In genomic region chr8:120895600-120895999, GRCm38 (mm10) we compare ENCODE assay signal across 11 mouse cellular contexts.
DNase-seq lines count a peak whose midpoint lies in the region; ATAC-seq and TF ChIP-seq lines count a peak whose summit lies in the region.
"Had no signal": no experiment of that assay in that cellular context is flagged by ENCODE, and none has a peak within 500 bp of the region (broad histone marks: within the 10 kb centered on the region; RNA-seq: fewer than 3 reads in every experiment).

No protein-coding gene starts in this region.

- no peak overlapping the region for H3K9ac ChIP-seq in lung, embryonic 15.5 days
- H3K9ac ChIP-seq in embryonic facial prominence, embryonic 11.5 days (replicated peaks; ENCODE audit: low read length) = 0 out of 2 replicates have a peak overlapping the region, but pooled peaks have one; percentile 2
- peak overlapping the region; percentile 9; the same call in 1 of the 2 replicates for H3K9ac ChIP-seq in hindbrain, embryonic 15.5 days
- peak overlapping the region; percentile 24; the same call in 1 of the 2 replicates for H3K9ac ChIP-seq in midbrain, postnatal 0 days (replicated peaks; ENCODE audit: low read length, poor library complexity, severe bottlenecking)
- H3K9ac ChIP-seq: embryonic facial prominence, embryonic 15.5 days had no signal

- no peaks in the 10 kb centered on the region for H3K36me3 ChIP-seq in lung, embryonic 15.5 days
- no peaks in the 10 kb centered on the region for H3K36me3 ChIP-seq in embryonic facial prominence, embryonic 11.5 days (replicated peaks; ENCODE audit: control insufficient read depth, insufficient read depth, low read depth, low read length)
- no peaks in the 10 kb centered on the region for H3K36me3 ChIP-seq in hindbrain, embryonic 15.5 days
- no peaks in the 10 kb centered on the region for H3K36me3 ChIP-seq in midbrain, postnatal 0 days (ENCODE audit: insufficient read depth, low read length)
- H3K36me3 ChIP-seq: embryonic facial prominence, embryonic 15.5 days; G1E had no signal

- peaks cover 50% of the 10 kb centered on the region for H3K27me3 ChIP-seq in lung, embryonic 15.5 days
- H3K27me3 ChIP-seq in embryonic facial prominence, embryonic 11.5 days (ENCODE audit: control insufficient read depth, insufficient read depth, low read length) = peaks cover 46% of the 10 kb centered on the region
- peaks cover 57% of the 10 kb centered on the region for H3K27me3 ChIP-seq in hindbrain, embryonic 15.5 days
- H3K27me3 ChIP-seq in midbrain, postnatal 0 days (ENCODE audit: insufficient read depth, low read length) = peaks cover 37% of the 10 kb centered on the region

- no peaks in the 10 kb centered on the region for H3K9me3 ChIP-seq in lung, embryonic 15.5 days
- H3K9me3 ChIP-seq in embryonic facial prominence, embryonic 11.5 days (replicated peaks; ENCODE audit: control insufficient read depth, low read length) = no peaks in the 10 kb centered on the region
- no peaks in the 10 kb centered on the region for H3K9me3 ChIP-seq in hindbrain, embryonic 15.5 days
- no peaks in the 10 kb centered on the region for H3K9me3 ChIP-seq in midbrain, postnatal 0 days (ENCODE audit: low read length)
- H3K9me3 ChIP-seq: embryonic facial prominence, embryonic 15.5 days had no signal

- TF ChIP-seq POLR2A in lung, adult 2 months (IDR thresholded peaks at IDR 0.05; ENCODE audit: borderline replicate concordance, extremely low read depth, low read depth, low read length) = no peak

- no peak for DNase-seq in lung, adult 2 months
- DNase-seq in embryonic facial prominence, embryonic 11.5 days (ENCODE audit: low spot score) = no peak
- DNase-seq in midbrain, postnatal 0 days (ENCODE audit: low spot score) = no peak
- DNase-seq in right cerebral cortex, postnatal 10 days (ENCODE audit: low spot score in 2 of 2) = no peak
- DNase-seq: heart, postnatal 36 days had no signal

- H3K4me3 ChIP-seq in lung, embryonic 15.5 days = no peak overlapping the region
- H3K4me3 ChIP-seq in lung, adult 2 months (replicated peaks; ENCODE audit: extremely low read depth, low read depth, low read length) = no peak overlapping the region
- no peak overlapping the region for H3K4me3 ChIP-seq in embryonic facial prominence, embryonic 11.5 days (ENCODE audit: low read depth, low read length)
- peak overlapping the region; percentile 10; the same call in 1 of the 2 replicates for H3K4me3 ChIP-seq in hindbrain, embryonic 15.5 days
- peak overlapping the region; percentile 9; the same call in 1 of the 2 replicates for H3K4me3 ChIP-seq in midbrain, postnatal 0 days (ENCODE audit: low read depth, low read length)
- H3K4me3 ChIP-seq: embryonic facial prominence, embryonic 15.5 days had no signal

- peaks cover 52% of the 10 kb centered on the region for H3K4me1 ChIP-seq in lung, embryonic 15.5 days
- H3K4me1 ChIP-seq in lung, adult 2 months (ENCODE audit: control insufficient read depth, insufficient read depth, low read length) = peaks cover 5% of the 10 kb centered on the region; the same call in 1 of the 2 replicates
- H3K4me1 ChIP-seq in embryonic facial prominence, embryonic 11.5 days (ENCODE audit: control insufficient read depth, insufficient read depth, low read length) = peaks cover 6% of the 10 kb centered on the region; the same call in 1 of the 2 replicates
- H3K4me1 ChIP-seq in hindbrain, embryonic 15.5 days (replicated peaks) = peaks cover 10% of the 10 kb centered on the region
- H3K4me1 ChIP-seq in midbrain, postnatal 0 days (ENCODE audit: insufficient read depth, low read length) = 0 out of 2 replicates have a peak, but pooled peaks cover 5% of the 10 kb centered on the region

- peak overlapping the region; percentile 46 for H3K27ac ChIP-seq in lung, embryonic 15.5 days
- H3K27ac ChIP-seq in embryonic facial prominence, embryonic 11.5 days (replicated peaks; ENCODE audit: low read depth, low read length) = no peak overlapping the region
- H3K27ac ChIP-seq in hindbrain, embryonic 15.5 days (replicated peaks) = no peak overlapping the region
- H3K27ac ChIP-seq in midbrain, postnatal 0 days (ENCODE audit: low read depth, low read length) = no peak overlapping the region
- H3K27ac ChIP-seq: embryonic facial prominence, embryonic 15.5 days had no signal

- H3K4me2 ChIP-seq in lung, embryonic 15.5 days = peak overlapping the region; percentile 43
- H3K4me2 ChIP-seq in embryonic facial prominence, embryonic 11.5 days (ENCODE audit: low read depth, low read length) = 0 out of 2 replicates have a peak overlapping the region, but pooled peaks have one; percentile 8
- H3K4me2 ChIP-seq in hindbrain, embryonic 15.5 days = peak overlapping the region; percentile 41
- H3K4me2 ChIP-seq in midbrain, postnatal 0 days (ENCODE audit: low read depth, low read length, poor library complexity, severe bottlenecking) = peak overlapping the region; percentile 32
- H3K4me2 ChIP-seq: embryonic facial prominence, embryonic 15.5 days had no signal

- no peak for ATAC-seq in lung, embryonic 15.5 days (ENCODE audit: borderline replicate concordance, extremely low read depth, low FRiP score, low TSS enrichment)
- no peak for ATAC-seq in embryonic facial prominence, embryonic 11.5 days (replicated peaks; ENCODE audit: insufficient number of reproducible peaks, low FRiP score, low TSS enrichment, low read depth)
- no peak for ATAC-seq in hindbrain, embryonic 15.5 days (ENCODE audit: low FRiP score, low read depth)
- ATAC-seq in midbrain, postnatal 0 days (ENCODE audit: low FRiP score) = no peak
- no peak for ATAC-seq in erythroid progenitor cell, adult 5-6 weeks (replicated peaks; ENCODE audit: low FRiP score, poor library complexity, severe bottlenecking)
- no peak for ATAC-seq in frontal cortex, adult (ENCODE audit: low TSS enrichment)

- TF ChIP-seq CTCF in lung, adult 2 months (IDR thresholded peaks at IDR 0.05; ENCODE audit: insufficient read depth, low read length) = no peak
- no peak for TF ChIP-seq CTCF in midbrain, postnatal 0 days (IDR thresholded peaks at IDR 0.05)

- WGBS in lung, embryonic 15.5 days = 4% methylated on average over 13 of the region's 13 CpGs
- 10% methylated on average over 13 of the region's 13 CpGs for WGBS in lung, adult 2 months
- WGBS in embryonic facial prominence, embryonic 11.5 days = 1% methylated on average over 13 of the region's 13 CpGs
- whole genome bisulfite sequencing in hindbrain, embryonic 15.5 days = 1% methylated on average over 13 of the region's 13 CpGs
- 4% methylated on average over 13 of the region's 13 CpGs for WGBS in midbrain, postnatal 0 days

Comparison
In these comparisons a context has a peak if more than half of its experiments do, and no peak if none do; other contexts are left out.
1. H3K4me3 ChIP-seq: peak in hindbrain, embryonic 15.5 days (single experiment) and midbrain, postnatal 0 days (single experiment); none in lung, embryonic 15.5 days (single experiment), lung, adult 2 months (single experiment) and embryonic facial prominence, embryonic 11.5 days (single experiment).
2. Peak in every context shown above with its lines, with median percentiles within 50 percentile points of each other: H3K4me2 ChIP-seq.